Mouse (Mus musculus): Measurements from ENCODE around the gene Dpf1. TPM values are rescaled to one million over a fixed set of nuclear protein-coding genes. Genes with fewer than 3 reads are reported as not detected.

Gene Dpf1
- polyA plus RNA-seq, 1 experiment from 2014 or later = 19.8 TPM

DNA sequence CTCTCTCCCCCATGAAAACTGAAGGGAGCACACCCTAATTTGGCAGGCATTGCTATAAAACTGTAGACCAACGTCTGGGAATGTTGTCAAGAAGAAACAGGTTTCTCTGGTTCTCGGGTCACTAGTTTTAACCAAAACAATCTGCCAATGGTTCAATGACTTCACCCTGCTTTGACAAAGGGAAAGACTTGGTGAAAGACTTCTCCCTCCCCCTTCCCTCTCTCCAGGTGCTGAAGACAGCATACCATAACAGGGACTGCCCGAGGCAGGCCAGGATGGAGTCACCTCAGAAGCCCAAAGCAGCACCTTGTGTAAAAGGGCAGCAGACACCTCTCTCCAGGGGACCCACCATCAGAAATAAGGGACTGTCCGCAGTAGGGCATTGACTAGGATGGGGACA, 36.8 kb upstream of the Dpf1 start:
- no peaks in the 10 kb centered on the region; the same call in 1 of the 2 replicates for H3K4me1 ChIP-seq (ENCODE audit: control insufficient read depth, insufficient read depth, low read length)
- no peak overlapping the region for H3K4me3 ChIP-seq (ENCODE audit: low read depth, low read length)
- no peaks in the 10 kb centered on the region for H3K9me3 ChIP-seq (replicated peaks; ENCODE audit: control insufficient read depth, low read length)
- no peak overlapping the region for H3K27ac ChIP-seq (replicated peaks; ENCODE audit: low read depth, low read length)
- H3K9ac ChIP-seq (replicated peaks; ENCODE audit: low read length) = no peak overlapping the region
- H3K36me3 ChIP-seq (replicated peaks; ENCODE audit: control insufficient read depth, insufficient read depth, low read depth, low read length) = no peaks in the 10 kb centered on the region
- 53% methylated on average over 4 of the region's 4 CpGs for WGBS
- ATAC-seq (replicated peaks; ENCODE audit: insufficient number of reproducible peaks, low FRiP score, low TSS enrichment, low read depth) (no peak), DNase-seq (ENCODE audit: low spot score) (peak; percentile 53)
- H3K27me3 ChIP-seq (ENCODE audit: control insufficient read depth, insufficient read depth, low read length) = no peaks in the 10 kb centered on the region
- H3K4me2 ChIP-seq (ENCODE audit: low read depth, low read length) = no peak overlapping the region

DNA sequence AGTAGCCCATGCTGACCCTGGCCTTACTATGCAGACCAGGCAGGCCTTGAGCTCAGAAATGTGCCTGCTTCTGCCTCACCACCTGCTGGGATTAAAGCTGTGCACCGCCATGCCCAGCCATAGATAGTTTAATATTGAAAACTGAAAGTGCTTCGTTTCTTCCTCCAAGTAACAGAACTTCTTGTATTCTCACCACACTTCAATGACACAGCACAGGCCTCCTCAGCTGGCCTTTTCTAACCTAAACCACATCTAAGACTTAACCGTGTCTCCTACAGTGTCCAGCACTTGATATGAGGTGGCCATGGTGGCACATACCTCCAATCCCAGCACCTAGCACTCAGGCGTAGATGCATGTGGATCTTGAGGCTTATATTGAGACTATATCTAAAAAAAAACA, 33.3 kb upstream of the Dpf1 start:
- DNase-seq (ENCODE audit: low spot score) (no peak), ATAC-seq (replicated peaks; ENCODE audit: insufficient number of reproducible peaks, low FRiP score, low TSS enrichment, low read depth) (no peak)
- no peak overlapping the region for H3K27ac ChIP-seq (replicated peaks; ENCODE audit: low read depth, low read length)
- no peak overlapping the region for H3K4me3 ChIP-seq (ENCODE audit: low read depth, low read length)
- no peaks in the 10 kb centered on the region for H3K27me3 ChIP-seq (ENCODE audit: control insufficient read depth, insufficient read depth, low read length)
- H3K4me2 ChIP-seq (ENCODE audit: low read depth, low read length) = no peak overlapping the region
- no peaks in the 10 kb centered on the region for H3K36me3 ChIP-seq (replicated peaks; ENCODE audit: control insufficient read depth, insufficient read depth, low read depth, low read length)
- H3K4me1 ChIP-seq (ENCODE audit: control insufficient read depth, insufficient read depth, low read length) = no peaks in the 10 kb centered on the region; the same call in 1 of the 2 replicates
- WGBS = 85% methylated on average over 4 of the region's 4 CpGs
- H3K9ac ChIP-seq (replicated peaks; ENCODE audit: low read length) = no peak overlapping the region
- H3K9me3 ChIP-seq (replicated peaks; ENCODE audit: control insufficient read depth, low read length) = no peaks in the 10 kb centered on the region

DNA sequence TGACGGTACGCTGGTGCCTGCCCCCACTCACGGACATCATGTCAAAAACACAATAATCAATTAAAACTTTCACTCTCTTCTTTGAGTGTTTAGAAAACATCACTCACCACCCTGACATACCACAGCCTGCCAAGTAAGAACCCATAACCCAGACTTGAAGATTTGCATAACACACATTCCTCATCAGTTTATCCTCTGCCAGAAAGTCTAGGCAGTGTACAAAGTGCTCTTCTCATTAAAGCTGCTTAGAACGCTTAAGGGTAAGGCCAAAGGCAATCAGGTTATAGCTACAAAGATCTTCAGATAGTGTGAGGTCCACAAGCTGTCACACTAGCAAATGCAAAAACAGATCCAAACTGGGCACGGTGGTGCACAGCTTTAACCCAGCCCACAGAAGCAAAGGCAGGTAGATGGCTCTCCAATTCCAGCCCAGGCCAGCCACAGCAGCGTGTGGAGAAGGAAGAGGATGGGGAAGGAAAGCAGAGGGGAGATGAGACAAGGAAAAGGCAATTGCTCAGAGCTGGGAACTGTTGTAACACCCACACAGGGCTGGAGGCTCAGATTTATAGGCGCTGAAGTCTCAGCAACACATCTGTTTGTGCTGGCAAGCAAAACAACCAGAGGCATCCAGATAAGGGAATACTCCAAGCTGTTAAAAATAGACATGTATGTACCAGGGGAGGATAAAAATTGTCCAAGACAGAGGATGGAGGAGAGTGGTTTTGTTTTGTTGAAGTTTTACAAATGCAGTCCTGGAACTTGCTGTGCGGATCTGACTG, 31.9 kb upstream of the Dpf1 start:
- Histone ChIP-seq H3K36me3 (replicated peaks; ENCODE audit: control insufficient read depth, insufficient read depth, low read depth, low read length) (no peaks in the 10 kb centered on the region), H3K4me3 (ENCODE audit: low read depth, low read length) (no peak overlapping the region), H3K27ac (replicated peaks; ENCODE audit: low read depth, low read length) (no peak overlapping the region), H3K4me2 (ENCODE audit: low read depth, low read length) (no peak overlapping the region), H3K4me1 (ENCODE audit: control insufficient read depth, insufficient read depth, low read length) (no peaks in the 10 kb centered on the region), H3K27me3 (ENCODE audit: control insufficient read depth, insufficient read depth, low read length) (no peaks in the 10 kb centered on the region), H3K9me3 (replicated peaks; ENCODE audit: control insufficient read depth, low read length) (no peaks in the 10 kb centered on the region), H3K9ac (replicated peaks; ENCODE audit: low read length) (no peak overlapping the region)
- DNase-seq (ENCODE audit: low spot score) (no peak), ATAC-seq (replicated peaks; ENCODE audit: insufficient number of reproducible peaks, low FRiP score, low TSS enrichment, low read depth) (no peak)
- WGBS = 75% methylated on average over 8 of the region's 8 CpGs

DNA sequence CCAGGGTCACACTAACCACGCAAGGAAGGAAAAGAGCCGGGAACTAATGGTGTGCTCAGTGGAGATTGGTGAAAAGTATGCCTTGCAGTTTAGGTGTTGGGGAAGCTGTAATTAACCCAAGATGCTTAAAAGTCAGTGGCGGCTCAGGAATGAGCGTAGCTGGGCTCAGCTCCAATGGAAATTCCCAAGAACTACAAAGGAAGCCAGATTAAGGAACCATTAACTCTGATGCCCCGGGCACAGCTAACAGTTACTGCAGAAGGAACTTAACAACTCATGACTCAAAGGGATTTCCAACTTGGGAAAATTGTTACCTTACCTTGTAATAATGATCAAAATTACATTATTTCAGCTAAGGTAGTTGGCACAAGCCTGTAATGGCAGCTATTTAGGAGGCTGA, 27.0 kb upstream of the Dpf1 start:
- H3K27me3 ChIP-seq (ENCODE audit: control insufficient read depth, insufficient read depth, low read length) = peaks cover 11% of the 10 kb centered on the region
- no peaks in the 10 kb centered on the region for H3K9me3 ChIP-seq (replicated peaks; ENCODE audit: control insufficient read depth, low read length)
- H3K4me2 ChIP-seq (ENCODE audit: low read depth, low read length) = no peak overlapping the region
- ATAC-seq (replicated peaks; ENCODE audit: insufficient number of reproducible peaks, low FRiP score, low TSS enrichment, low read depth) (no peak), DNase-seq (ENCODE audit: low spot score) (no peak)
- H3K4me1 ChIP-seq (ENCODE audit: control insufficient read depth, insufficient read depth, low read length) = no peaks in the 10 kb centered on the region; the same call in 1 of the 2 replicates
- H3K9ac ChIP-seq (replicated peaks; ENCODE audit: low read length) = no peak overlapping the region
- H3K27ac ChIP-seq (replicated peaks; ENCODE audit: low read depth, low read length) = no peak overlapping the region
- 67% methylated on average over 5 of the region's 5 CpGs for WGBS
- H3K4me3 ChIP-seq (ENCODE audit: low read depth, low read length) = no peak overlapping the region
- no peaks in the 10 kb centered on the region for H3K36me3 ChIP-seq (replicated peaks; ENCODE audit: control insufficient read depth, insufficient read depth, low read depth, low read length)

DNA sequence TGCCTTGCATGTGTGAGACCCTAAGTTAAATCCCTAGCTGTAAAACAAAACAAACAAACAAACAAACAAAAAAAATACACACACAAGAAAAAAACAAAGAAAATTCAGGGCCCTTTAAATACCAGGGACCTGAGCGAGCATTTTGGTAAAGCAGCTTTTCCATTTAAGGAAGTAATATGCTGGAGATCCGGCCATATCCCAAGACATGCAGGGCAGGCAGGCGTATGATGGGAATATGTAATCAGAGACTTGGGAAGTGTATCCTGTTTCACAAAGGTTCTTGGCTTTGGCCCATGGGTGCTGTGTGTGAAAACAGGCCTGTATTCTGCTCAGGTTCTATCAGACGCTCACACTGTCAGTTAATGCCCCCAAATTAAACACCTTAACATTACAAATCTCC, 26.2 kb upstream of the Dpf1 start:
- Histone ChIP-seq H3K4me2 (ENCODE audit: low read depth, low read length) (no peak overlapping the region), H3K4me1 (ENCODE audit: control insufficient read depth, insufficient read depth, low read length) (no peaks in the 10 kb centered on the region; the same call in 1 of the 2 replicates), H3K9ac (replicated peaks; ENCODE audit: low read length) (no peak overlapping the region), H3K36me3 (replicated peaks; ENCODE audit: control insufficient read depth, insufficient read depth, low read depth, low read length) (no peaks in the 10 kb centered on the region), H3K27me3 (ENCODE audit: control insufficient read depth, insufficient read depth, low read length) (peaks cover 16% of the 10 kb centered on the region), H3K27ac (replicated peaks; ENCODE audit: low read depth, low read length) (no peak overlapping the region), H3K4me3 (ENCODE audit: low read depth, low read length) (no peak overlapping the region), H3K9me3 (replicated peaks; ENCODE audit: control insufficient read depth, low read length) (no peaks in the 10 kb centered on the region)
- no peak for ATAC-seq (replicated peaks; ENCODE audit: insufficient number of reproducible peaks, low FRiP score, low TSS enrichment, low read depth)
- no peak for DNase-seq (ENCODE audit: low spot score)
- 78% methylated on average over 4 of the region's 4 CpGs for WGBS

DNA sequence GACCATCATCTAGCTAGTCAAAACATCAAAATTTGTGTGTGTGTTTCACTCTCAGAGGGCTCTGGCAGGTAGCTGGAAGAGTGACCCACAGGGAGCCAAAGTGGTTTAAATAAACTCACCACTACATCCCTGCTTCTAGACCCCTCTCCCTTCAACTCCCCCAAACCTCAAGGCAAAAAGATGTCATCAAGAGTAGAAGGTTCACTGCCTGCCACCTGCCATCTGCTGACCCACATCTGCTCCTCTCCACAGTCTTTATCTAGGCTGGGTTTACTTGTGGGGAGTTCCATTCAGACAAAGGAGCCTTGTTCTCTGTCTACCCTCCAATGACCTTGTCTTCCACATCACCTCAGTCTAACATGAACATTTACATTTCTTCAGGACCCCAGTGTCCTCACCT, 24.5 kb upstream of the Dpf1 start:
- Histone ChIP-seq H3K36me3 (replicated peaks; ENCODE audit: control insufficient read depth, insufficient read depth, low read depth, low read length) (no peaks in the 10 kb centered on the region), H3K4me3 (ENCODE audit: low read depth, low read length) (no peak overlapping the region), H3K4me2 (ENCODE audit: low read depth, low read length) (no peak overlapping the region), H3K9me3 (replicated peaks; ENCODE audit: control insufficient read depth, low read length) (no peaks in the 10 kb centered on the region), H3K9ac (replicated peaks; ENCODE audit: low read length) (no peak overlapping the region), H3K27ac (replicated peaks; ENCODE audit: low read depth, low read length) (no peak overlapping the region), H3K4me1 (ENCODE audit: control insufficient read depth, insufficient read depth, low read length) (no peaks in the 10 kb centered on the region; the same call in 1 of the 2 replicates), H3K27me3 (ENCODE audit: control insufficient read depth, insufficient read depth, low read length) (peaks cover 18% of the 10 kb centered on the region)
- no peak for ATAC-seq (replicated peaks; ENCODE audit: insufficient number of reproducible peaks, low FRiP score, low TSS enrichment, low read depth)
- no peak for DNase-seq (ENCODE audit: low spot score)

DNA sequence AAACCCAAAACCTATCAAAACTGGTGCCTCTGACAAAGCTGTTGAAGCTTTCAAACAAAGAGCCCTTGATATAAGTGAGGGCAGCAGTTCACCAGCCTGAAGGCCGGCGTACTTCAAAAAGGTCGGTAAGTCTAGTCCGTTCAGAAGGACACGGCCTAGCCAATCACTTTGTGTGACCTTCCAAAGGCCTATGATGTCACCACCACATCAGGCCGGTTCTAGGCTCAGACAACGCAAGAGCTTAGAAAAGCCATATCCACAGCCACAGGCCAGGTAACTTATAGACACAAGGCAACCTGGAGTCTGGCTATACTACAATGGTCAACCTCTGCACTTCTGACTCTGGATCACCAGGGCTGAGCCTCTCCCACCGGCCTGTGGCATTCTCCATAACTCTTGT, 23.8 kb upstream of the Dpf1 start:
- Histone ChIP-seq H3K9me3 (replicated peaks; ENCODE audit: control insufficient read depth, low read length) (no peaks in the 10 kb centered on the region), H3K27ac (replicated peaks; ENCODE audit: low read depth, low read length) (no peak overlapping the region), H3K27me3 (ENCODE audit: control insufficient read depth, insufficient read depth, low read length) (peaks cover 18% of the 10 kb centered on the region), H3K4me2 (ENCODE audit: low read depth, low read length) (no peak overlapping the region; the same call in 1 of the 2 replicates), H3K36me3 (replicated peaks; ENCODE audit: control insufficient read depth, insufficient read depth, low read depth, low read length) (no peaks in the 10 kb centered on the region), H3K9ac (replicated peaks; ENCODE audit: low read length) (no peak overlapping the region), H3K4me3 (ENCODE audit: low read depth, low read length) (no peak overlapping the region), H3K4me1 (ENCODE audit: control insufficient read depth, insufficient read depth, low read length) (no peaks in the 10 kb centered on the region; the same call in 1 of the 2 replicates)
- no peak for ATAC-seq (replicated peaks; ENCODE audit: insufficient number of reproducible peaks, low FRiP score, low TSS enrichment, low read depth)
- DNase-seq (ENCODE audit: low spot score) = no peak
- WGBS = 62% methylated on average over 8 of the region's 8 CpGs

DNA sequence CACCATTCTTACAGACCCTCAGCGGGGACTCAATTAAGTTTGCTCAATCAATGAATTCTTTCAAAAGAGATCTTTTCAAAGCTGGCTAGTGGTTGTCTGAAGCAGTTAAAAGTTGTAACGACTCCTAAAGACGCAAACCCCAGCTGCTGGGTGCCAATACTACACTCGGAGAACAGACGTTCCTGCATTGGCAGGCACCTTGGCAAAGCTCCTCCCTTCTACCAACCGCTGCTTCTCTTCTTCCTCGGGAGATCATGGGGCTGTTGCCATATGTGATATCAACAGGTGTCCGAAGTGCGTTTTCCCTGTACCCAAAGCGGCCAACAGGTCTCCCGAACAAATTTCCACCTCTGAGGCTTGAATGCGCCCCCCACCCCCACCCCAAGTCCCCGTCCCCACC, 22.9 kb upstream of the Dpf1 start:
- no peaks in the 10 kb centered on the region; the same call in 1 of the 2 replicates for H3K4me1 ChIP-seq (ENCODE audit: control insufficient read depth, insufficient read depth, low read length)
- no peaks in the 10 kb centered on the region for H3K36me3 ChIP-seq (replicated peaks; ENCODE audit: control insufficient read depth, insufficient read depth, low read depth, low read length)
- DNase-seq (ENCODE audit: low spot score) (no peak), ATAC-seq (replicated peaks; ENCODE audit: insufficient number of reproducible peaks, low FRiP score, low TSS enrichment, low read depth) (no peak)
- H3K9me3 ChIP-seq (replicated peaks; ENCODE audit: control insufficient read depth, low read length) = no peaks in the 10 kb centered on the region
- WGBS = 11% methylated on average over 13 of the region's 13 CpGs
- H3K27me3 ChIP-seq (ENCODE audit: control insufficient read depth, insufficient read depth, low read length) = peaks cover 18% of the 10 kb centered on the region
- H3K4me3 ChIP-seq (ENCODE audit: low read depth, low read length) = peak overlapping the region; percentile 55
- H3K9ac ChIP-seq (replicated peaks; ENCODE audit: low read length) = peak overlapping the region; percentile 70
- no peak overlapping the region for H3K27ac ChIP-seq (replicated peaks; ENCODE audit: low read depth, low read length)
- peak overlapping the region; percentile 98 for H3K4me2 ChIP-seq (ENCODE audit: low read depth, low read length)
